Mouse (Mus musculus): ENCODE results near the gene Trim7. TPM values are rescaled to one million over a fixed set of nuclear protein-coding genes. Genes with fewer than 3 reads are reported as not detected.
A peak's percentile ranks its signal among the peaks of the same experiment; 100 is the strongest.
"Not testable (repeated sequence)": the region's sequence is repeated elsewhere in the genome, so short reads cannot be mapped to it uniquely, and the experiment has no call there.

The Trim7 gene
- polyA plus RNA-seq, 1 experiment from 2014 or later = 0.38 TPM

GRCm38 (mm10) chr11:48843202-48843601 lies 17.3 kb downstream of the Trim7 start:
- no peak for ATAC-seq
- no peaks in the 10 kb centered on the region for H3K36me3 ChIP-seq (ENCODE audit: control insufficient read depth, insufficient read depth)
- WGBS = 50% methylated on average over 11 of the region's 11 CpGs
- H3K4me3 ChIP-seq (ENCODE audit: low read depth, low read length) = no peak overlapping the region
- TF ChIP-seq CTCF (IDR thresholded peaks at IDR 0.05; ENCODE audit: low read depth) = no peak
- no peaks in the 10 kb centered on the region for H3K9me3 ChIP-seq (ENCODE audit: control insufficient read depth)
- H3K9ac ChIP-seq (ENCODE audit: low read depth, low read length) = no peak overlapping the region
- 0 out of 2 replicates have a peak, but pooled peaks cover 4% of the 10 kb centered on the region for H3K4me1 ChIP-seq (replicated peaks; ENCODE audit: control insufficient read depth, insufficient read depth, low read length)
- no peak overlapping the region for H3K4me2 ChIP-seq (replicated peaks; ENCODE audit: low read depth)
- H3K27me3 ChIP-seq (replicated peaks; ENCODE audit: control insufficient read depth, insufficient read depth, low read length) = no peaks in the 10 kb centered on the region
- H3K27ac ChIP-seq (ENCODE audit: low read depth, low read length) = no peak overlapping the region

GRCm38 (mm10) chr11:48844309-48844708 lies 18.4 kb downstream of the Trim7 start:
- no peaks in the 10 kb centered on the region for H3K27me3 ChIP-seq (replicated peaks; ENCODE audit: control insufficient read depth, insufficient read depth, low read length)
- no peak overlapping the region for H3K27ac ChIP-seq (ENCODE audit: low read depth, low read length)
- no peak overlapping the region for H3K9ac ChIP-seq (ENCODE audit: low read depth, low read length)
- no peak overlapping the region for H3K4me3 ChIP-seq (ENCODE audit: low read depth, low read length)
- H3K4me2 ChIP-seq (replicated peaks; ENCODE audit: low read depth) = no peak overlapping the region
- no peak for ATAC-seq
- WGBS = 59% methylated on average over 6 of the region's 6 CpGs
- H3K9me3 ChIP-seq (ENCODE audit: control insufficient read depth) = no peaks in the 10 kb centered on the region
- no peak for TF ChIP-seq CTCF (IDR thresholded peaks at IDR 0.05; ENCODE audit: low read depth)
- no peaks in the 10 kb centered on the region for H3K4me1 ChIP-seq (replicated peaks; ENCODE audit: control insufficient read depth, insufficient read depth, low read length)
- no peaks in the 10 kb centered on the region for H3K36me3 ChIP-seq (ENCODE audit: control insufficient read depth, insufficient read depth)

- H3K36me3 ChIP-seq (ENCODE audit: control insufficient read depth, insufficient read depth) = no peaks in the 10 kb centered on the region
- no peaks in the 10 kb centered on the region for H3K9me3 ChIP-seq (ENCODE audit: control insufficient read depth)
- no peak overlapping the region for H3K27ac ChIP-seq (ENCODE audit: low read depth, low read length)
- 42% methylated on average over 13 of the region's 13 CpGs for WGBS
- no peaks in the 10 kb centered on the region for H3K4me1 ChIP-seq (replicated peaks; ENCODE audit: control insufficient read depth, insufficient read depth, low read length)
- no peak for ATAC-seq
- no peak overlapping the region for H3K4me2 ChIP-seq (replicated peaks; ENCODE audit: low read depth)
- H3K9ac ChIP-seq (ENCODE audit: low read depth, low read length) = no peak overlapping the region
- no peak overlapping the region for H3K4me3 ChIP-seq (ENCODE audit: low read depth, low read length)
- no peaks in the 10 kb centered on the region for H3K27me3 ChIP-seq (replicated peaks; ENCODE audit: control insufficient read depth, insufficient read depth, low read length)
- TF ChIP-seq CTCF (IDR thresholded peaks at IDR 0.05; ENCODE audit: low read depth) = no peak
Observed at GRCm38 (mm10) chr11:48845244-48845815, 19.4 kb downstream of the Trim7 start.

GRCm38 (mm10) chr11:48846362-48846761 lies 20.4 kb downstream of the Trim7 start:
- H3K9me3 ChIP-seq (ENCODE audit: control insufficient read depth); H3K4me1 ChIP-seq (replicated peaks; ENCODE audit: control insufficient read depth, insufficient read depth, low read length); H3K4me2 ChIP-seq (replicated peaks; ENCODE audit: low read depth); H3K27ac ChIP-seq (ENCODE audit: low read depth, low read length); H3K36me3 ChIP-seq (ENCODE audit: control insufficient read depth, insufficient read depth); H3K27me3 ChIP-seq (replicated peaks; ENCODE audit: control insufficient read depth, insufficient read depth, low read length); H3K9ac ChIP-seq (ENCODE audit: low read depth, low read length); H3K4me3 ChIP-seq (ENCODE audit: low read depth, low read length); ATAC-seq: not testable (repeated sequence)
- 0 out of 2 replicates have a peak, but pooled peaks have one; percentile 8 for TF ChIP-seq CTCF (IDR thresholded peaks at IDR 0.05; ENCODE audit: low read depth)
- WGBS = 85% methylated on average over 2 of the region's 2 CpGs

- TF ChIP-seq CTCF (IDR thresholded peaks at IDR 0.05; ENCODE audit: low read depth) = no peak
- H3K36me3 ChIP-seq (ENCODE audit: control insufficient read depth, insufficient read depth) = no peaks in the 10 kb centered on the region
- no peaks in the 10 kb centered on the region for H3K27me3 ChIP-seq (replicated peaks; ENCODE audit: control insufficient read depth, insufficient read depth, low read length)
- ATAC-seq = no peak
- WGBS = 72% methylated on average over 5 of the region's 5 CpGs
- no peak overlapping the region for H3K27ac ChIP-seq (ENCODE audit: low read depth, low read length)
- H3K4me1 ChIP-seq (replicated peaks; ENCODE audit: control insufficient read depth, insufficient read depth, low read length) = no peaks in the 10 kb centered on the region
- no peak overlapping the region for H3K4me2 ChIP-seq (replicated peaks; ENCODE audit: low read depth)
- H3K4me3 ChIP-seq (ENCODE audit: low read depth, low read length) = no peak overlapping the region
- no peak overlapping the region for H3K9ac ChIP-seq (ENCODE audit: low read depth, low read length)
- H3K9me3 ChIP-seq (ENCODE audit: control insufficient read depth) = no peaks in the 10 kb centered on the region
Observed at GRCm38 (mm10) chr11:48846881-48847280, 20.9 kb downstream of the Trim7 start.

GRCm38 (mm10) chr11:48850240-48850639 lies 24.3 kb downstream of the Trim7 start:
- Histone ChIP-seq H3K9ac (ENCODE audit: low read depth, low read length) (no peak overlapping the region), H3K36me3 (ENCODE audit: control insufficient read depth, insufficient read depth) (no peaks in the 10 kb centered on the region), H3K4me2 (replicated peaks; ENCODE audit: low read depth) (no peak overlapping the region), H3K27ac (ENCODE audit: low read depth, low read length) (no peak overlapping the region), H3K4me1 (replicated peaks; ENCODE audit: control insufficient read depth, insufficient read depth, low read length) (no peaks in the 10 kb centered on the region), H3K9me3 (ENCODE audit: control insufficient read depth) (no peaks in the 10 kb centered on the region), H3K4me3 (ENCODE audit: low read depth, low read length) (no peak overlapping the region), H3K27me3 (replicated peaks; ENCODE audit: control insufficient read depth, insufficient read depth, low read length) (no peaks in the 10 kb centered on the region)
- no peak for TF ChIP-seq CTCF (IDR thresholded peaks at IDR 0.05; ENCODE audit: low read depth)
- ATAC-seq = no peak
- 28% methylated on average over 2 of the region's 2 CpGs for WGBS

All from intestine, postnatal 0 days (tissue).